Mouse (Mus musculus): ENCODE measurements at regions not wholly inside any gene's neighbourhood (a gene's known extent, or its start where the extent isn't known, plus 50 kb on each side); places are given as distances from the start of the nearest gene placed in this dataset.

DNA sequence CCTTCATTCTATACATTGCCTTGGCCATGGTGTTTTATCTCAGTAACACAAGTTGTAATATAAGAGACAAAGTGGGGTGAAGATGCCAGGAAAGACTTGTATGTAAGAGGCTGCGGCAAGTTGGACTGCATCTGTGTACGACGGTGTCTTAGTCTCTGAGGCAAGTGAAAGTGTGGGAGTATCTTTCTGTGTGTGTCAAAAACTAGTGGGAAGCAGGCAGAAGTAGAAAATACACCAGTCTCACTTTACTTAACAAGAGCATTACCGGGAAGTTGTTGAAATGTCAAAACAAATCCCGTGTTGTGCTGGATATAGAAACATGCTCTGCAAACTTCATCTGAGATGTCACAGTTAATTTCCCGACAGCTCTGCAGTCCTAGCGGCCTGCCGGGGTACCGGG is 200.9 kb downstream of the Kcnrg start:
- H3K4me3 ChIP-seq = no peak overlapping the region
- no peak overlapping the region for H3K4me2 ChIP-seq
- no peak for ATAC-seq
- H3K36me3 ChIP-seq (ENCODE audit: poor library complexity, severe bottlenecking) = no peaks in the 10 kb centered on the region
- H3K27ac ChIP-seq = no peak overlapping the region
- no peaks in the 10 kb centered on the region for H3K9me3 ChIP-seq (replicated peaks)
- H3K27me3 ChIP-seq = no peaks in the 10 kb centered on the region
- H3K9ac ChIP-seq = no peak overlapping the region
- peaks cover 15% of the 10 kb centered on the region for H3K4me1 ChIP-seq
- WGBS = 85% methylated on average over 9 of the region's 9 CpGs

DNA sequence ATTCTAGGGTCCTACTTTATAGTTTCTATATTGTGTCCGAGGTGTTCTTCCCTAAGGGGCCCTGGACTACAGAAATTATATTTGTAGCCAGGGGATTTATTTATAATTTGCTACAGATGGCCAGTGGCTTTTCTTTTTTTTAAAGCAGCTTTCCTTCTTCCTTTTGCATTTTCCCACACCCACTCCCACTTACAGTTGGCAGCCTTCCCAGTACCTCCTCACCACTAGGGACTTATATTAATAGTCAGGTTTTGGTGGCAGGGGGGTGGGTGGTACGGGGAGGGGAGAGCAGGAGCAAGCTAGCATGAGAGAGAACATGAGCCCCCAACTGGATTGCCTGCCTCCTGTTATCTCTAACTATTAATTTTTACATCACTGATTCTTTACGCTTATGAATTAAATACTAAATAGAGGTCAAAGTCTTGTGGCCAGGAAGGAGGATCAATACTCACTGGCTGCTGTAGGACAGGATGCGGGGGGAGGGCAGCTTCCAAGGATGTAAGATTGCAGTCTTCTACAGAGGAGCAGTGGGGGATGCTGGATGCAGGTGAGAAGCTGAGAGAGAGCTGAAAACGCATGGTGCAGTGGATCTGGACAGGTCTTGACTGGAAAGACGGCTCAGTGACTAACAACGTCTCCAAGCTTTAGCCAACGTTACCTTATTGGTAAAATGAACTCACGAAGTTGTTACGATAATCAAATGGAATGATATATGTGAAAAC is 202.6 kb downstream of the Kcnrg start:
- no peak overlapping the region for H3K27ac ChIP-seq
- ATAC-seq = 0 out of 2 replicates have a peak, but pooled peaks have one; percentile 43
- 80% methylated on average over 10 of the region's 10 CpGs for WGBS
- no peak overlapping the region for H3K4me3 ChIP-seq
- no peak overlapping the region for H3K4me2 ChIP-seq
- peaks cover 9% of the 10 kb centered on the region for H3K4me1 ChIP-seq
- no peak overlapping the region for H3K9ac ChIP-seq
- no peaks in the 10 kb centered on the region for H3K36me3 ChIP-seq (ENCODE audit: poor library complexity, severe bottlenecking)
- H3K9me3 ChIP-seq (replicated peaks) = no peaks in the 10 kb centered on the region
- no peaks in the 10 kb centered on the region for H3K27me3 ChIP-seq

DNA sequence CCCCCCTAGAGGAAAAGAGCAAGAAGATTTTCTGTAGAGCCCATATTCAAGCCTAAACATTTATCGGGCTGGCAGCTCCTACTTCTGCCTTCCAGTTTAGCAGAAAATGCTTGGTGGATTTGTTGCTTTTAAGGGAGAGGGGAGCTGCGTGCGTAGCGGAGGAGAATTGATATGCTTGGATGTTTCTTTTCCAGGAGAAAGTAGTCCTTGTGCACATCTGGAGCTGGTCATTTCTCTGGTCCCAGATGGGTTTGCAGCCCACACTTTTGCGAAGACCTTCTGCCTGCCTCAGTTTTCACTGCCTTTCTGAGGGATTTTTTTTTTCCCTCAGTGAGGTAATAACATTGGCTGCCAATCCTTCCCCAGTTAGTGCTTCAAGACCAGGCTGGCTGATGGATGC is 203.6 kb downstream of the Kcnrg start:
- WGBS = 88% methylated on average over 5 of the region's 5 CpGs
- no peak overlapping the region for H3K4me2 ChIP-seq
- H3K27me3 ChIP-seq = no peaks in the 10 kb centered on the region
- H3K36me3 ChIP-seq (ENCODE audit: poor library complexity, severe bottlenecking) = no peaks in the 10 kb centered on the region
- H3K9ac ChIP-seq = no peak overlapping the region
- H3K4me1 ChIP-seq = peaks cover 9% of the 10 kb centered on the region
- no peak overlapping the region for H3K27ac ChIP-seq
- no peaks in the 10 kb centered on the region for H3K9me3 ChIP-seq (replicated peaks)
- H3K4me3 ChIP-seq = no peak overlapping the region
- no peak for ATAC-seq

DNA sequence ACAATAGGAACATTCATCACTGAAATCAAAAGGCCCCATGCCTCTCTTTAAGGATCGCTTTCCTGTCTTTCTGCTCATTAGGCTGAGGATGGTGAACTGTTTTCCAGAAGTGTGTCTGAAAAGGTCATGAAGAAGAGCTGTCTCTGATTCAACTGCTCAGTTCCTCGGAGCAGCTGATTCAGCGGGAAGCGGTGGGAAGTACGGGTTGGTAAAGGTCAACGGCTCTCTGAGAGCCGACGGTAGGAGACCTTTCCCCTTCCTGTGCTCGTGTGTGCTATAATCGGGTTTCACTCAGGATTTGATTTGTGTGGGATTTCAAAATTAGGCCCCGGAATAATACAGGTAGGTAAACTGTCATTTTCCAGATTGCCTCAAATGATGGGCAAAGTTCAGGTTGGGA is 210.5 kb downstream of the Kcnrg start:
- no peak overlapping the region for H3K9ac ChIP-seq
- no peaks in the 10 kb centered on the region for H3K9me3 ChIP-seq (replicated peaks)
- H3K27me3 ChIP-seq = no peaks in the 10 kb centered on the region
- 74% methylated on average over 11 of the region's 11 CpGs for WGBS
- H3K36me3 ChIP-seq (ENCODE audit: poor library complexity, severe bottlenecking) = no peaks in the 10 kb centered on the region
- no peak overlapping the region for H3K4me3 ChIP-seq
- no peak for ATAC-seq
- H3K27ac ChIP-seq = no peak overlapping the region
- H3K4me1 ChIP-seq = no peaks in the 10 kb centered on the region
- no peak overlapping the region for H3K4me2 ChIP-seq

DNA sequence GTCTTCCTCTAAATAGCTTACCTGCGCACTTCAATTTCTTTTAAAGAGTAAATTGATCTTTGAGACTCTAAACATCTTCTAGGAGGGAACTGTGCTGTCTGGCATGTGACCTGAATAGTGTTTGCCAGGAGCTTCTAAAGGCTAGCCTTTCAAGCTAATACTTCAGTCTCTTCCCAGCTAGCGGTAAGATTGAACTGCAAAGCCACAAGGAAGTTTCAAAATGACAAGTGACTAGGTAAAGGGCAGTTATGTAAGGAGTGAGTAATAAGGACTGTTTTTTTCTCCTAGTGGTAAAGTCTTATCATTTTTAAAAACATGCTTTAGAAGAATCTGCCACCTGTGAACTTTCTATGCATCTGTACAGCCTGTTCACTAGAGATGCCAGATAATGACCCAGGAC is 211.1 kb downstream of the Kcnrg start:
- no peak overlapping the region for H3K9ac ChIP-seq

DNA sequence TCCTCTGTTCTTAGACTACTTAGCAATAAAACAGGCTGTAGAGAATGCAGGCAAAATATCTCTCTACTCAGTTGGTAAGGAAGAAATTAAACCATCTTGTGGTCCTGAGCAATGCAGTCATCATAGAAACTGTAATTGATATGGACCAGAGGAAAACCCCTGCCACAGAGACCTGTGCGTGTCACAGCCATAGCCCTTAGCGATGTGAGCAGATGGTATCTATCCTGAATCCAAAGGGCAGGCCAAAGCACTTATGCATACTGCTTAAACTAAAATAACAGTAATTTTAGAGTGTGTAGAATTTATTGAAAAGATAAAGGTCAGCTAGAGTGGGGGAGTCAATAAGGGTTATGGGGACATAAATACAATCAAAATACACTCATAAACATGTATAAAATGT is 212.0 kb downstream of the Kcnrg start:
- no peaks in the 10 kb centered on the region for H3K36me3 ChIP-seq (ENCODE audit: poor library complexity, severe bottlenecking)
- no peak overlapping the region for H3K4me3 ChIP-seq
- H3K4me1 ChIP-seq = no peaks in the 10 kb centered on the region
- WGBS = 83% methylated on average over 2 of the region's 2 CpGs
- H3K9me3 ChIP-seq (replicated peaks) = no peaks in the 10 kb centered on the region
- no peaks in the 10 kb centered on the region for H3K27me3 ChIP-seq
- ATAC-seq = no peak
- no peak overlapping the region for H3K4me2 ChIP-seq
- no peak overlapping the region for H3K27ac ChIP-seq
- H3K9ac ChIP-seq = no peak overlapping the region

More for the DNA sequence above, 211.1 kb downstream of the Kcnrg start:
- Histone ChIP-seq H3K4me2 (no peak overlapping the region), H3K9me3 (replicated peaks) (no peaks in the 10 kb centered on the region), H3K36me3 (ENCODE audit: poor library complexity, severe bottlenecking) (no peaks in the 10 kb centered on the region), H3K4me3 (no peak overlapping the region), H3K27me3 (no peaks in the 10 kb centered on the region), H3K4me1 (no peaks in the 10 kb centered on the region), H3K27ac (no peak overlapping the region)
- no peak for ATAC-seq
- 94% methylated on average over 2 of the region's 2 CpGs for WGBS

DNA sequence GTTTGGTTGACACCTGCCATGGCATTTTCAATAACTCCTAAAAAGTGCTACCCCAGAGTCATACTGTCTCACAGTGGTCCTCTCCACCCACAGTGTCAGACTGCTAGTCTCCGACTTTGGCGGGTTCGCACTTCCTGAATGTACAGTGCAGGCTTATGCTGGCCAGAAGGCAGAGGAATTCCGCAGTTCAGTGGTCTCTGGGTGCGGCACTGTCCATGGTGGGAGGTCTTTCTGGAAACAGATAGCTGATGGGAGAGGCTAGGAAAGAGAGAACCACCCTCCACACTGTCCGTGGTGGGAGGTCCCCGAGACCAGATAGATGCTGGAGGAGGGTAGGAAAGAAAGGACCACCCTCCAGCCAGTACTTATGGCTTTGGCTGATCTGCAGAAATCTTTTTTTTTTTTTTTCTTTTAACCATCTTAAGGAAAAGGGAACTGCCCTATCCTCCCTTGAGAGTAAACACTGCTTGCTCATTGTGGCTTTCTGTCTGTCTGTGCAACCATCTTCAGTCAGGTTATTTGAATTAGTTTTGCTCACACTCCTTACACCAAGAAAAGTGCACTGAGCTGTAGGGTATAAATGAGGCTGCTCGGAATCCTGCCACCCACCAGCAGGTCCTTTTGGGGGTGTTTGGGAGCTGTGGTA is 227.2 kb downstream of the Kcnrg start:
- H3K9ac ChIP-seq = no peak overlapping the region
- H3K4me1 ChIP-seq = peaks cover 7% of the 10 kb centered on the region
- no peaks in the 10 kb centered on the region for H3K27me3 ChIP-seq
- no peak overlapping the region for H3K4me2 ChIP-seq
- H3K27ac ChIP-seq = no peak overlapping the region
- no peak overlapping the region for H3K4me3 ChIP-seq
- no peaks in the 10 kb centered on the region for H3K9me3 ChIP-seq (replicated peaks)
- no peak for ATAC-seq
- H3K36me3 ChIP-seq (ENCODE audit: poor library complexity, severe bottlenecking) = no peaks in the 10 kb centered on the region
- 87% methylated on average over 8 of the region's 8 CpGs for WGBS

DNA sequence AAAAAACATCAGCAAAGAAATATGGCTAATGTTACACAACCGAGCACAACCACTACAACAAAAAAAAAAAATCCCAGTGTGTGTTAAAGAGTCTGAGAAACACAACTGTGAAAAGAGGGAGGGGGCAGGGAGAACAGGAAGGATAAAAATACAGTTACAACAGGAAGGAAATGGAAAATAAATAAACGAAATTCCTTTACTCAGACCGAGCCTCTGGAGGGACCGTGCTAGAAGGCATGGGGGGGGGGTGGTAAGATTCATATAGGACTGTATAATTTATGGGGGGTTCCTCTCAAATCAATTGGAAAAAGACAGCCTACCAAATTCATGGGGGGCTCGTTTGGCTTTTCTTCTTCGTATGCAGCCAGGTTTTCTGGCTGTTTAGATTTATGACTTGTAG is 228.5 kb downstream of the Kcnrg start:
- 85% methylated on average over 6 of the region's 6 CpGs for WGBS
- Histone ChIP-seq H3K36me3 (ENCODE audit: poor library complexity, severe bottlenecking) (no peaks in the 10 kb centered on the region), H3K4me3 (no peak overlapping the region), H3K27me3 (no peaks in the 10 kb centered on the region), H3K27ac (no peak overlapping the region), H3K4me1 (peaks cover 7% of the 10 kb centered on the region), H3K9me3 (replicated peaks) (no peaks in the 10 kb centered on the region), H3K9ac (no peak overlapping the region), H3K4me2 (no peak overlapping the region)
- ATAC-seq = no peak

DNA sequence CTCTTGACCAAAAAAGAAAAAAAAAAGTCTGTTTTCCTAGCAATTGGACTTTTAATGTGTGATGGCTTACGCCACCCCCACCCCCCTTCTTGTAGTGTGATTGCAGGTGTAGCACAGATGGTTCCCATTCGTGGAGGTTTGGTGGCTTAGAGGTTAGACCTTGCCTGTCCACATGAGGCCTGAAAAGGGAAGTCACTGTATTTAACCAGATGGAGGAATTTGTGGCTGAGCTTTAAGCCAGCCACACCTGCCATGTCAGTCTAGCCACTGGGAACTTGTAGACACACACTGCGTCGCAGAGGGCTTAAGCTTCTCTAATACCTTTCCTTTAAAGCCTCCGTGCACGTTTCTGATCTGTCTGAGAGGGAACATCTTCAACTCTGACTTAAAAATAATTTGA is 229.0 kb downstream of the Kcnrg start:
- ATAC-seq = no peak
- Histone ChIP-seq H3K9ac (no peak overlapping the region), H3K4me3 (no peak overlapping the region), H3K4me2 (no peak overlapping the region), H3K9me3 (replicated peaks) (no peaks in the 10 kb centered on the region), H3K27ac (no peak overlapping the region), H3K36me3 (ENCODE audit: poor library complexity, severe bottlenecking) (no peaks in the 10 kb centered on the region), H3K27me3 (no peaks in the 10 kb centered on the region), H3K4me1 (peaks cover 7% of the 10 kb centered on the region)
- 78% methylated on average over 6 of the region's 6 CpGs for WGBS

DNA sequence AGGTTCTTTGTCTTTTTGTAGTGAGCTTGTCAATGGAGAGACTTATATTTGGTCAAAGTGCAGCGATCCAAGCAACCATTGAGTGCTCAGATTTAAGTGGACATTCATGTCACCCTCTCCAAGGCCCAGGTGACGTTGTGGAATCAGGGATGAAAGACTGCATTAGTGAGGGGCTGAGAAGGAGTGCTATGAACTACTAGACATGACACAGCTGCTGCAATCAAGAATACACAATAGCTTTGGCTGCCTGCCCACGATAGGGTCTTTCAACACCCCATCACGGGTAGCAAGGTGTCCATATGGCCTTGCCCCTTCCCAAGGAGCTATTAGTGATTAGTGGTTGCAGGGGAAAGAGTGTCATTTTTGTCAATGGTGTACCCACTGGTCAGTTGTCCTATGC is 229.7 kb downstream of the Kcnrg start:
- Histone ChIP-seq H3K4me1 (peaks cover 7% of the 10 kb centered on the region), H3K4me3 (no peak overlapping the region), H3K36me3 (ENCODE audit: poor library complexity, severe bottlenecking) (no peaks in the 10 kb centered on the region), H3K27ac (peak overlapping the region; percentile 14; the same call in 1 of the 2 replicates), H3K27me3 (no peaks in the 10 kb centered on the region), H3K9ac (no peak overlapping the region), H3K9me3 (replicated peaks) (no peaks in the 10 kb centered on the region), H3K4me2 (no peak overlapping the region)
- ATAC-seq = 0 out of 2 replicates have a peak, but pooled peaks have one; percentile 41
- 59% methylated on average over 4 of the region's 4 CpGs for WGBS

DNA sequence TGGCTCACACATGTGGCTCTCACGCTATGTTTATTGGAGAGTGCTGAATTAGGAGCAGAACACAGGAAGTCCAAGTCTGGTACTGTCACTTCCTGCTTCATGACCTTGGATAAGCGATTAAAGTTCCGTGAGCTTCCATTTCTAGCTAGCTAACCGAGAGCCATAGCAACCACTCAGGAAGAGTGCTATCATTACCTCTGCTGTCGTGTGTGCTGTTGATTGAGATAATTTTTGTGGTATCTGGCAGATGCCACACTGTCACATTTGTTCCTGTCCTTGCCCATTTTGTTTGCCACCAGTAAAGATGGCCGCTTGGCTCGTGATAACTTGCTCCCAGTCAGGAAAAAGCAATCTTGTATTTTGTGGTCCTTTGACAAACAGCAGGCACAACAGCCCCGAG is 230.6 kb downstream of the Kcnrg start:
- Histone ChIP-seq H3K27ac (no peak overlapping the region), H3K9ac (no peak overlapping the region), H3K27me3 (no peaks in the 10 kb centered on the region), H3K9me3 (replicated peaks) (no peaks in the 10 kb centered on the region), H3K4me1 (peaks cover 7% of the 10 kb centered on the region), H3K4me3 (no peak overlapping the region), H3K36me3 (ENCODE audit: poor library complexity, severe bottlenecking) (no peaks in the 10 kb centered on the region), H3K4me2 (no peak overlapping the region)
- no peak for ATAC-seq
- 90% methylated on average over 8 of the region's 8 CpGs for WGBS

DNA sequence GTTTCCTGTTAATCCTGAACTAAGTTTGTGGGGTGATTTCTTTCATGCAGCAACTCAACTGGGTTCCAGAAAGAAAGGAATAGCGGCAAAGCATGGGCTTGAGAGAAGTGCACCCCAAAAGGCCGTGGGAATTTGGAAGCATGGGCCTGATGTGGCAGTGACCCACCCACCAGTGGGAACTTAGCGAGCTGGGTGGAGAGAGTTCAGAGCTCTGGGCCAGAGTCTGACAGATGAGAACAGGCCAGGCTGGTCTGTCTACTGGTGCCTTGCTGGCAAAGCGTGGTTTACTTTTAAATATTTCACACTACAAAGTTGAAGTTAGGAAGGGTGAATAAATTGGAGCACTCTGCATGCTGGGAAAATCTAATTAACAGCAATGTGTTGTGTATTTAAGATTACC is 235.2 kb downstream of the Kcnrg start:
- Histone ChIP-seq H3K27me3 (no peaks in the 10 kb centered on the region), H3K4me1 (no peaks in the 10 kb centered on the region), H3K9me3 (replicated peaks) (no peaks in the 10 kb centered on the region), H3K27ac (no peak overlapping the region), H3K4me3 (no peak overlapping the region), H3K4me2 (no peak overlapping the region), H3K9ac (no peak overlapping the region), H3K36me3 (ENCODE audit: poor library complexity, severe bottlenecking) (no peaks in the 10 kb centered on the region)
- WGBS = 91% methylated on average over 4 of the region's 4 CpGs
- ATAC-seq = no peak

DNA sequence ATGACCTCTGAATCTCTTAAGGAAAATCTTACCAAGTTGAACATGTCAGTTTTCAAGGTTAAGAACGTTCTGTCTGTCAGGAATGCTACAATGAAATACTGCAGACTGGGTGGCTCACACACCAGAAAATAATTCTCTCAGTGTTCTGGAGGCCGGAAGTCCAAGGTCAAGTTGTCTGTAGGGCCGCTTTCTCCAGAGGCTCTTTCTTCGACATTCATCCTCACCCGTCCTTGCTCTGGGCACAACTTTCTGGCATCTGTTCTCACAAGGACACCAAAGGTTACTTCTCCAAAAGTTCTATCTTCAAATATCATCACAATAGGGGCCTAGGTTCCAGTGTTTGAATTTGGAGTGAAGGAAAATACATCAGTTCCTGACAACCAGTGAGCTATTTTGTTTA is 239.2 kb downstream of the Kcnrg start:
- H3K4me3 ChIP-seq = no peak overlapping the region
- H3K4me2 ChIP-seq = no peak overlapping the region
- no peak overlapping the region for H3K27ac ChIP-seq
- no peak overlapping the region for H3K9ac ChIP-seq
- H3K27me3 ChIP-seq = no peaks in the 10 kb centered on the region
- ATAC-seq = no peak
- H3K36me3 ChIP-seq (ENCODE audit: poor library complexity, severe bottlenecking) = no peaks in the 10 kb centered on the region
- no peaks in the 10 kb centered on the region for H3K9me3 ChIP-seq (replicated peaks)
- 90% methylated on average over 5 of the region's 5 CpGs for WGBS
- no peaks in the 10 kb centered on the region for H3K4me1 ChIP-seq
